Mouse (Mus musculus) CD4-positive helper T cell, adult 2 months (primary cell): ENCODE measurements around the gene Ugt3a1.
"Not testable (repeated sequence)": the region's sequence is repeated elsewhere in the genome, so short reads cannot be mapped to it uniquely, and the experiment has no call there.

ENCODE experiments used
- DNase-seq: peaks from one replicate; pipeline ENCODE4 v3.0.0-alpha.2; 2012; ENCODE audit warnings: low read depth, missing footprints, low spot score

Ugt3a1 gene

DNA sequence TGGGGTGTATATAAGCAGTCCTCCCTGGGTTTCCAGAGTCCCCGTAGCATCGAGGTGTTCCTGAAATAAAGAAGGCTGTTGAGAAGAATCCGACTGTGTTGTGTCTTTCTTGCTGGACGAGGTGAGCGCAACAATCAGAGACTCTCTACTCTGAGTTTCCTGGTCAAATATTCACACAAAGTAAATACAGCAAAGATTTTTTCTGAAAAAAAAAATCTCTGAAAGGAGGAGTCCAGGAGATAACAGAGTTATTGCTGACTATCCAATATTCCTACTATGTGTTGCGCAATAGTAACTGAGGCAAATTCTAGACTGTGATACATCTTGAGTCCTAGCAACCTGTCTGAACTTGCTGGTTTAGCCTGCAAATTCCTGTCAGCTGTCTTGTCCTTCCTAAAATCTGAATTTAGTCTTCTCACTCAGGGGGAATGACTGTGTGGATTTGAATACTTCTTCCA is at the start of gene Ugt3a1:
TSS of gene Ugt3a1 (plus strand) at position 51 of the 458 bp plus-strand sequence.
- no peak for DNase-seq

DNA sequence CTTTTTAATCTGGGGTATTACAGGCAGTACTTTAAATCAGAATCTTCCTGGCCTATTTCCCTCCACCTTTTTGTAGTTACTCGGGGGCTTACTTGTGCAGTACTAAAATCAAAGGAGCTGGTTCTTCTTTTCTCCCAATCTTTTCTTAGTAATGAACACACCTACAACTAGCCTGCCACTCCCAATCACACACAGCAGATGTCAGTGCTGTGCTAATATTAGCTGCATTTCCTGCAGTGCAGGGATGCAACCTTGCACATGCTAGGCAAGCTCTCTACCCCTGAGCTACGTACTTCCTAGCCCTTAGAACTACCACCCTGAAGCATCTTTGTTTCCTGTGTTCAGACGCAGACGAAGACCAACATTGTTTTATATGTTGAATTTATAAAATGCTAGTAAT is 45.8 kb upstream of the Ugt3a1 start:
- not testable (repeated sequence) for DNase-seq

DNA sequence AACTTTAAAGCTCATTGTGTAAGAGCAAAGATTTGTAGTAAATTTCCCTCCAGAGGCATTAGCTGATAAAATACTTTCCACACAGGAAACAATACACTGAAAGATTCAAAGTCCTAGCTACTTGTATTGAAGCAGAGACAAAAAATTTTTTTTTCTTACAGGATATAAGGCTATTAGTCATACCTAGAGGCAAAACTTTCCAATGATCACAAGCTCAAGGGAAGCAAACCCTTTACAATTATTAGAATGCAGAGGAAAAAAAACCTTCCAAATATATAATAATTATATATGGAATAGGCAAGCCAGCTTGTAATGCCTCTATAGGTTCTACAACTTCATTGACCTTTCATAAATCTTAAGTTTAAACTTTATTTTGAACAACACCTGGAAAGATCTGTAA is 30.3 kb upstream of the Ugt3a1 start:
- DNase-seq: no peak

DNA sequence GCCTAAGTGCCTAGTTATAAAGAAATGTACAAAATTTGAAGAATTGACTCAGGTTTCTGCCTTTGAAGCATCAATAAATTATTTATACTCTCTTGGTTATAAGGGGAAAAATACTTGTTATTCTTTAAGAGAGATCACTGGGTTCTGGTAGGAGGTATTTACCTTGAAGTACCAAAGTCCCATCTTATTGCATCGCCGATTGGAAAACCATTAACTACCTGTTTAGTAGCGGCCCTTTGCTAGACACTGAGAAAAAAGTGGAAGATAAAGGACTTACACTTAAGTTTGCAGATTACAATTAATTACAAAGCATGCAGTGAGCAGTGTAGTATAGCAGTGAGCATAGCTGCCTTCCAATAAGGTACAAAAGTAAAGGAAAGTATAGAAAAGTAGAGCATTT is 23.8 kb upstream of the Ugt3a1 start:
- no peak for DNase-seq

DNA sequence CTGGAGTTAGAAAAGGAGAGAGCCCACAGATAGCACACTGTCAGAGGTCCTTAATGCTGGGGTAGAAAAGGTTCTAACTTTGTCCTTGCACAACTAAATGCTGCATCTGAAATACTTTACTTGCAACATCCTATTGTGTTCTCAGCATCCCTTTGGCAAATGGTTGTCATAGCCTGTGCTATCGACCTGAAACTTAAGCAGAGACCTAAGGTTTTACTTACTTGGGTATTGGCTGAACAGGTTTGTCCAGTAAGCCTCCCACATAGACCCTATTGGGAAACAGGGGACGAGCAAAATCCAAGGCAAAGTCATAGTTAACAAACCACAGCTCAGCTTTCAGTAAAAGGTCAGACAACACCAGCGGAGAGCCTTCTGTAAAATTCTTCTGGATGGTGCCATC is 16.1 kb upstream of the Ugt3a1 start:
- DNase-seq: no peak

DNA sequence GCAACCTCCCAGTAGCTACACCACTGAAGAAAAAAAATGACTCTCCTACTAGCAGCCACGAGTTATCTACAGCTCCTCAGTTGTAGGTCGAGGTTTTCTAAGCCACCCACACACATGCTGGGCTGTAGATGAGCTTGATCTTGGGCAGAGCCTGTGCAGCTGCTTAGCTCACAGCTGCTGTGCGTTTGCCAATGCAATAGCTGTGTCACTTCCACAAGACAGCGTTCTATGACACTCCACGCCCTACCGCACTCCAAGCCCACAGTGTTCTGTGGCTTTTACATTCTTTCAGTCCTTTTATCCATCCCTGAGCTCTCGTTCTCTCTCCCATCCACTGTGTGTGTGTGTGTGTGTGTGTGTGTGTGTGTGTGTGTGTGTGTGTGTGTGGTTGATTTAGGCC is 4.8 kb upstream of the Ugt3a1 start:
- DNase-seq: no peak

DNA sequence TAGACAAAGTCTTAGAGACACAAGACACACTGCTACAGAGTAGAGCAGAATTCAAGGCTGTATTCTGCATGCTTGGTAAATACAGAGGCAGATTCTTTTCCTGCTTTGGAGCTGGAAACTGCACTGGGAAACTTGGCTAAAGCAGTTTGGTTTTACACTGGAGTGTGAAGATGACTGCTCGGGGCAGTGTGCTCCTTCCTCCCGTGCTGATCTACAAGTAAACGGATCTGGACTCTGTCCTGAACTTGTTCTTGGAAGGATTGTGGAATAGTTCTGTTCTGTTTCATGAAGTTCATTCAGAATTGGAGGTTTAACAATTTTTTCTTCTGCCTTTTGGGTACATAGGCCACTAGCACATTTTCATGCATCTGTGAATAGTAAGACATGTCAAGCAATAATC is 2.3 kb downstream of the Ugt3a1 start:
- DNase-seq: no peak

DNA sequence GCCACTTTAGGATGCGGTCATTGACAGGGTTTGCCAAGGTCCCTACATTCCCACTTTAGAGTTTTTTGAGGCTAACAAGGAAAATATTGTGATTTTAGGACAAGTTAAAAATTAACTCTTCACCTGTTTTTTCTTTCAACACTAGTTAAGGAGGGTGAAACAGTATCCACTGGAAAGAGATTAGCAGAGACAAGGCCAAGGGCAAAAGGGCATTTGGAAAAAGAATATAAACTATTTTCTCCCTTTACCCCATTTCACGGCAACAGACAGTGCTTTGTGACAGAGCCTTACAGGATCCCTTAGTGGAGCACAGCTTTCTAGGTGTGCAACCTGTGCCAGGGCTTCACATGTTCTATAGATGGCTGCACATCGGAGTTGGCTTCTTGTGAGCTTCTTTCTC is 2.9 kb downstream of the Ugt3a1 start:
- DNase-seq: no peak

DNA sequence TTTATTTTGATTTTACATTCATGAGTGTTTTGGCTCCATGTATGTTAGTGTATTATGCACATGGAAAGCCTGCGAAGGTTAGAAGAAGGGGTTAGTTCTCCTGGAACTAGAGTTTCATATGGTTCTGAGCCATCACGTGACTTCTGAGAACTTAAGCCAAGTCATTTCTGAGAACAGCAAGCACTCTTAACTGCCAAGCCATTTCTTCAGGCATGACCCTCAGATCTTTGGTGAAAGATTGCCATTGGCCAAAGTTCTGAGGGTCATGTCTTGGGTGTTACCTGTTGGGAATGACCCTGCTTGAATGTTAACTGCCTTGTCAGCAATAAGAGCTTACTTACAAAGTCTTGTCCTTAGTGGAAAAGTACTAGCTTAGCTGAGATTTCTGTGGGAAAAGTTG is 6.5 kb downstream of the Ugt3a1 start:
- no peak for DNase-seq

DNA sequence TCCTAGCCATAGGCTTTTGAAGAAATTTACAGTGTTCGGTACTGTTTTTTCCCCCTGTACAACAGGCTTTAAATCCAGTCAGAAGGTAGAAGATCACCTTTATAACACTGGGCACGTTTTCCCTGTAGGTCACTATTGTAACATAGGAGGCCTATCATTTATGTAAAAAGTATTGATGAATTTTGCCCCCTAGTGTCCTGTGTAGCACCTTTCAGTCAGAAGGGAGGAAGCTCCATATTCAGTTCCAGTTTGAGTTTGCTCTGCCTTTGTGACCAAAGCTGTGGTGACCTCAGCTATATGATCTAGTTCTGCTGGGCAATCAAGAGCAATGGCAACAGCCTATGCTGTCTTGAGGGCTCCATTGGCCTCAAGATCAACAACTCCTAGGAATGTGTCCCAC is 13.0 kb downstream of the Ugt3a1 start:
- DNase-seq: no peak

DNA sequence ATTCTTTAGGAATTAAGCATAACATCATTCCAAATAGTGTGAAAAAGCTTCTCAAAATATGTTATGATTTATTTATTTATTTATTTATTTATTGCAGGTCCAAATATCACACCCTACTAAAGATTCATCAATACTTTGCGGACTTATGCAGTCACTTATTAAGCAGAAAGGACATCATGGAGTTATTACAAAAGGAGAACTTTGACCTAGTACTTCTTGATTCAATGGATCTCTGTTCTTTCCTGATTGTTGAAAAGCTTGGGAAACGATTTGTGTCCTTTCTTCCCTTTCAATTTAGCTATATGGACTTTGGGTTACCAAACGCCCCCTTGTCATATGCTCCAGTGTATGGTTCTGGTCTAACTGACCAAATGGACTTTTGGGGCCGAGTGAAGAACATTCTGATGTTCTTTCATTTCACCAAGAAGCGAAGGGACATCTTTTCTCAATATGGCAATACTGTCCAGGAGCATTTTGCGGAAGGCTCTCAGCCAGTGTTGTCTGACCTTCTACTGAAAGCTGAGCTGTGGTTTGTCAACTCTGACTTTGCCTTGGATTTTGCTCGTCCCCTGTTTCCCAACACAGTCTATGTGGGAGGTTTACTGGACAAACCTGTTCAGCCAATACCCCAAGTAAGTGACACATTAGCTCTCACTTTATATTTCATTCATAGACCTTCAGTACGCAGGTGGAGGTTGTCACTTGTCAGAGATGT is 29.4 kb downstream of the Ugt3a1 start:
- DNase-seq: no peak

DNA sequence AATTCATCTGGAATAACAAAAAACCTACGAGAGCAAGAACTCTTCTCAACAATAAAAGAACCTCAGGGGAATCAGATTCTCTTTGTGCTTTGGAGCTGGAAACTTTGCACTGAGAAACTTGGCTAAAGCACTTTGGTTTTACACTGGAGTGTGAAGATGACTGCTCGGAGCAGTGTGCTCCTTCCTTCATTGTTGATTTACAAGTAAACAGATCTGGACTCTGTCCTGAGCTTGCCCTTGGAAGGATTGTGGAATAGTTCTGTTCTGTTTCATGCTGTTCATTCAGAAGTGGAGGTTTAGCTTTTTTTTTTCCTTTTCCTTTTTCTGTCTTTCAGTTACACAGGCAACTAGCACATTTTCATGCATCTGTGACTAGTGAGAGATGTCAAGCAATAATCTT is 57.9 kb downstream of the Ugt3a1 start:
- no peak for DNase-seq

DNA sequence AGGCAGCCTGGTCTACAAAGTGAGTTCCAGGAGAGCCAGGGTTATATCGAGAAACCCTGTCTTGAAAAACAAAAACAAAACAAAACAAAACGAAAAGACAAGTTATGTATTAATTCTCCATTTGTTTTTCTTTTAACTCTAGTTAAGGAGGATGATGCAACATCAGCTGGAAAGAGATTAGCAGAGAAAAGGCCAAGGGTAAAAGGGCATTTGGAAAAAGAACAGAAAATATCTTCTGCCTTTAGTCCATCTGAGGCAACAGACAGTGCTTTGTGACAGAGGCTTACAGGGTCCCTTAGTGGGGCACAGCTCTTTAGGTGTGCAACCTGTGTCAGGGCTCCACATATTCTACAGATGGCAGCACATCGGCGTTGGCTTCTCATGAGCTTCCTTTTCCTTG is 58.7 kb downstream of the Ugt3a1 start, which contains the start of gene Ugt3a2:
TSS of gene Ugt3a2 (plus strand) at position 210 of the 400 bp plus-strand sequence.
- no peak for DNase-seq

DNA sequence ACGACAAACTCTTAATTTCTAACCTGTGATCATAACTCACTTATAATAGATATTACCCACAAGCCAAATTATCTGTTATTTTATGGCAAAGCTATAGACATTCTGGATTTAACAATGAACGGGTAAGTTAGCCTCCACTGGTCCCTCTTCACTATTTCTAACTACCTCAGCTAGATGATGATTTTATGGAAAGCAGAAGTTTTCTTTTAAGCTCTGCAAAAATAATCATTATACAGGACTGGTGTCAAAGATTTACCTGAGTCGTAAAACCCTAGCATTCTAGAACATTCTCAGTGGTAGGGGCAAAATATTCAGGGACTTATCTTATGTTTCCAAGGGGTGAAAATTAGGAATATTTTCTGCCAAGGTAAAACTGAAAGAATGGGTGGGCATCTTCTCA is 59.9 kb downstream of the Ugt3a1 start:
- DNase-seq: no peak

DNA sequence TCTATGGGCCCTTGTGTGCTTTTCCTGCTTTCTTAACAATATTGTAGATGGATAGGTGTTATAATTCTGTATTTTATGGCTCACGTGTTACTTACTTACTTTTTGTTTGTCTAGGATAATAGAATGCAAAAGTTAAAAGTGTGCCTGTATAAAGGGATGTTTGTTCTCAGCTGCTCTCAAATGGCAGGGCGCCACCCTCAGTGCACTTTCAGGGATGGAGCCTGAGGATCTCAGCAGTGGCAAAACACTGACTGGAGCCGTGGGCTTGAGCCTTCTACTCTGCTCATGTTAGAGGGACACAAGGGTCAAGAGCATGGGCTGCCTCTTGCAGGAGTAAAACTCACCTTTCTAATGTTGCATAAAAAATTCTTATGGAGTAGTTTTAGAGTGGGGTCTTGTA is 60.3 kb downstream of the Ugt3a1 start:
- DNase-seq: no peak

DNA sequence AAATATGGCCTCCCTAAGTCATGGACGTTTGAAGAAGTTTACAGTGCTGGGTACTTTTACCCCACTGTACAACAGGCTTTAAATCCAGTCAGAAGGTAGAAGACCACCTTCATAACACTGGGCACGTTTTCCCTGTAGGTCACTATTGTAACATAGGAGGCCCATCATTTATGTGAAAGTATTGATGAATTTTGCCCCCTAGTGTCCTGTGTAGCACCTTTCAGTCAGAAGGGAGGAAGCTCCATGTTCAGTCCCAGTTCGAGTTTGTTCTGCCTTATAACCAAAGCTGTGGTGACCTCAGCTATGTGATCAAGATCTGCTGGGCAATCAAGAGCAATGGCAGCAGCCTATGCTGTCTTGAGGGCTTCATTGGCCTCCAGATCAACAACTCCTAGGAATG is 72.1 kb downstream of the Ugt3a1 start:
- no peak for DNase-seq

DNA sequence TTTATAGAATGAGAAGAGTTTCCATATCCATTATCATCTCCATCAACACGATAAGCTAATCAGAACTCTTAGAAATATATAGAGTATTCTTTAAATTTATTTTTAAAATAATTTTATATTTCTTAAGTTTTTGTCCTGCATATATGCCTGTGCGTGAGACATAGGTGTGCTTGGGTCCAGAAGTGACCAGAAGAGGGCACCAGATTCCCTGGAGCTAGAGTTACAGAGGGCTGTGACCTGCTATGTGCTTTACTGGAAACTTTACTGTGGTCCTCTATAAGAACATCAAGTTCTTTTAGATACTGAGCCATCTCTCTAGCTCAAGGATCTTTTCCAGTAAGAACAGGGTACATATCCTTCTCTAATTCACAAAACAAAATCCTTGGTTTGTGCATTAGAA is 86.1 kb downstream of the Ugt3a1 start:
- no peak for DNase-seq
